Mouse (Mus musculus) G1E (cell line): ENCODE measurements at regions not wholly inside any gene's neighbourhood (a gene's known extent, or its start where the extent isn't known, plus 50 kb on each side); places are given as distances from the start of the nearest gene placed in this dataset.

Experiments used
- CTCF ChIP-seq: IDR thresholded peaks from 2 replicates; pipeline ENCODE4 v1.5.1; 2012; ENCODE audit warnings: low read depth, low read length, inconsistent platforms, mixed read lengths
- TAL1 ChIP-seq: conservative IDR thresholded peaks from 2 replicates; pipeline ENCODE4 v1.6.1; 2012; ENCODE audit warnings: low read depth, low read length, inconsistent platforms, mixed read lengths

DNA sequence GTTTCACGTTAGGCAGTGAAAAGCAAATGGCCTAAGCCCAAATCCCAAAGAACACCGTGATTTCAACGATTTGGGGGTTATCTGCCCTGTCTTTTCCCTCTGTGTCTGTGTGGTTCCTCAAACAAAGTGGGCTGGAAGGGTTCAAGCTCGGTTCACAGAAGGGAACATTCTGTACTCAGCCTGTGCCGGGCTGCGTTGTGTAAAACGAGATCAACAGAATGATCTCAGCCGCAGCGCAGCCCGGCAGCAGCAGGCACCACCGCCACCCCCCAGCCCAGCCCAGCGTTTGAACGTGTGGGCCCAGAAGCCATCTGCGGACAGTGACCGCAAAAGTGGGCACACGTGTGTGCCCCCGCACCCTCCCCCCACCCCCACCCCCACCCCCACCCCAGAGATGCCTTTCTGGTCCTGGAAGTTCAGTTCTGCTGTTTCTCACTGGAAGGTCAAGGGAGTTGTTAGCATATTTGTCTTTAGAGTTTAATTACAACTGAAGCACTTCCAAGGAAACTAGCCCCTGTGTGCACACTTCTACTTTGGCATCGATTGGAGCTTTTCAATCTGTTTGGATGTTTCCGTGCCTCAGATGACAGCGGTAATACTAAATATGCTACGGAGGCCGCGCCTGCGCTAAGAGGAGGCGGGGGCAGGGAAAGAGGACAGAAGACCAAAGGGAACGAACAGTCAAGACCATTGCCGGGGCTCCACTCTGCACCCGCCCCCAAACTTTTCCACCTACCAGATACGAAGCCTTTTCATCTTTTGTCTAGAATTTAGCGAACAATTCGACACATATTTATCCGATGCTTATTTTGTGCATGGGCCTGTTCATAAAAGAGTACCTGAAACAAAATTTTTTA is 83.9 kb upstream of the Klf9 start:
- TF ChIP-seq TAL1 (no peak), CTCF (no peak)
